Mouse (Mus musculus) cerebellum, postnatal 10 days (tissue): ENCODE measurements around the gene Sart3.
A peak's percentile ranks its signal among the peaks of the same experiment; 100 is the strongest.

Experiments
- DNase-seq, 2 experiments: peaks; one replicate each; pipeline ENCODE4 v3.0.0; 2021; ENCODE audit warnings: mixed read lengths in 2 of 2

The Sart3 gene

GRCm38 (mm10) chr5:113772450-113772895 lies at the start of gene Sart3, which contains the start of gene Iscu:
TSS of gene Sart3 (minus strand) at chr5:113772510.
TSS of gene Iscu (plus strand) at chr5:113772748.
- peak; percentile 98 for DNase-seq

DNA sequence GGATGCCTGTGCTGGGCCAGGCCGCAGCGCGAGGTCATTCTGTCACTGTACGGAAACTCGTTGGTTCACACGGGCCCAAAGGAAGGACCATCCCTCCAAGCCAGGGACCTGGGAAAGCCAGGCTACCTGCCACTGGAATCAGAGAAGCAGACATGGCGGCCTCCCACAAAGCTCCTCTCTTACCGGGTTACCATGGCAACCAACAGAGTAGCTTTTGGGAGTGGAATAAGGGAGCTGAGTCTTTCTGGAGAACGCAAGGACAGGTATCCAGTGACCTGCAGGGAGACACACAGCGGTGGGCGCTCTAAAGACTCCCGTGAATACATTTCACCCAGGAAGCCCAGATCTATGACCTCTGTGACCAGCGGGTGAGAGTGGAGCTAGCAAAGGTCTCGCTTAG lies 46.3 kb upstream of the Sart3 start:
- no peak for DNase-seq

- DNase-seq = peak; percentile 88 to 90
Observed at GRCm38 (mm10) chr5:113815638-113816152, 43.4 kb upstream of the Sart3 start.

DNA sequence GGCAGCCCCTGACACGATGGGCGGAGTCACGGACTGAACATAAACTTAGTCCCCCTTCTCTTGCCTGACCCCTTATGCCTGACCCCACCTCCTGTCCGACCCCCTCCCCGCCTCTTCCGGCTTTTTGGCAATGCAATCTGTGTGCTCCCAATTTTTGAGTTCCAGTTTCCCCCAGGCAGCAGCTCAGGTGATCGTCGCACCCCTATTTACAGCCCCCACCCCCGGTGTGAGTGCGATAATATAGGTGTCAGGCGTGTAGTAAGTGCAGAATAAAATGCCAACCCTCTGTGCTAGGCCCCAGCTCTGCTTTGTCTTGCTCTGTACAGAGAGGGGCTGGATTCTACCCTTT lies 42.7 kb upstream of the Sart3 start:
- no peak for DNase-seq

- no peak for DNase-seq
Observed at GRCm38 (mm10) chr5:113814111-113815040, 42.1 kb upstream of the Sart3 start.

GRCm38 (mm10) chr5:113813608-113814007 lies 41.3 kb upstream of the Sart3 start:
- no peak for DNase-seq

DNA sequence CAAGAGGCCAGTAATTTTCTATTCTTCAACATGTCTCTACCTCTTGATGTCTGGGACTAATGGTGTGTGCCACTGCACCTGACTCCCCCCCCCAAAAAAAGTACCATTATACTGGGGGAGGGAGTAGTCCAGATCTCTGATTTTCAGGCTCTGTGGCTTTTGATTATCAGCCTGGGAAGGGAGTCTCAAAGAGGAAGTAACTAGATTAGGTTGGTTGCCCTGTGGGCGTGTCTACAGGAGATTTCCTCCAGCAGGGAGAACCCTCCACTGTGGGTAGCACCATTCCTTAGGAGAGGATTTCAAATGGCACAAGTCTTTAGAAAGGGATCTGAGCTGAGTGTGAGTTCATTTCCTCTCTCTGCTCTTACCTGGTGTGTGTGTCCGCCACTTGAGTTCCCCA lies 40.3 kb upstream of the Sart3 start:
- no peak for DNase-seq

- DNase-seq = peak; percentile 33 to 40
Observed at GRCm38 (mm10) chr5:113811824-113812420, 39.6 kb upstream of the Sart3 start.

- DNase-seq = no peak
Observed at GRCm38 (mm10) chr5:113810111-113810510, 37.8 kb upstream of the Sart3 start.

GRCm38 (mm10) chr5:113808177-113808576 lies 35.9 kb upstream of the Sart3 start:
- no peak for DNase-seq

- DNase-seq = no peak
Observed at GRCm38 (mm10) chr5:113807712-113808111, 35.4 kb upstream of the Sart3 start.

DNA sequence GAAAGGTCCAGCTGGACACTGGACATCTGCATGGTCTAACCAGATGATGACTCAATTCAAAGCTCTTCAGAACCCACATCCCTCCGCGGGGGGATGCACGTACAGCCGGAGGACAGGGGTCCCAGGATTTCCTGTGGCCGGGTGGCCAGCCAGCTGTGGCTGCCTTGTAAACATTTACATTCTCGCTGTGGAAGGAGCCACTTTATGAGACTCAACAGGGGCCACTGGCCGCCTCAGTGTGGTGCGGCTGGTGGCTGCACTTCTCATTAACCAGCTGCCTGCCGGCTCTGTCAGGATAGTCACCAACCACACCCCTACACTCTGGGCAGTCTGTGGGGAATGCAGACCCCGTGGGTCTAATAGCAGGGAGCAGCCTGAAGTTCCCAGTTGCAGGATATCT lies 34.1 kb upstream of the Sart3 start:
- no peak for DNase-seq

DNA sequence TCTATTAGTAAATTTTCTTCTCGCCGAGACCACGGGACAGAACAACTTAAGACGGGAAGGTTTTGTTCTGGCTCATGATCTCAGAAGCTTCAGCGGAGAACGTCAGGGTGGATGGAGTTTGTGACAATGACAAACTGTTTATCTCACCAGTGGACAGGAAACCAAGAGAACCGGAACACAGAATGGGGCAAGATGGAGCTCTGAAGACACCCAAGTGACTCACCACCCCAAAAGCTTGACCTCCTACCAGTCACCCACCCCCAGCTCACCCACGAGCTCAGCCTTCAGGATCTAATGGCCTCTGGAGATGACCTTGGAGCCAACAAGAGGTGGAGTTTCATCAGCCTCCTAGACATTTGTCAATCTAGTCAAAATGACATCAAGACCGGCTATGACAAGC lies 33.0 kb upstream of the Sart3 start:
- no peak for DNase-seq

- no peak for DNase-seq
Observed at GRCm38 (mm10) chr5:113804395-113804966, 32.2 kb upstream of the Sart3 start.

DNA sequence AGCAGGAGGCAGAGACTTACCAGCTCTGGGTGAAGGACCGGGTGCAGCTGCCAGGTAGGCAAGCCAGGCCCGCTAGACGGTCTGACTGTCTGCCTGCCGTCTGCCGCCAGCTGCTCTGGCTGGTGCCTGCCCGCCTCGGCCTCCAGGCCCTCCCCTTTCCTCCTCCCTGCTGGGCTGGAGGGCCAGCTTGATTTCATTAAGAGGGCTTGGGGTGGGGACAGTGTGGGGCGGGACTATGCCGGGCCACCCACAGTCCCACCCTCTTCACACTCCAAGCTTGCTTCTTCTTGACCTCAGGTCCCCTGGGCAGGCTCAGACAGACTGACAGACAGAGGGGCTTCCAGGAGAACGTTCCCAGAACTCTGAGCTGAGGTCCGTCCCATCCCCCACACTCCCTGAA lies 28.0 kb upstream of the Sart3 start, which contains the start of gene Tmem119:
Tmem119 (minus strand) TSS at position 237 of the 400 bp plus-strand sequence.
- peak; percentile 59 to 79 for DNase-seq

DNA sequence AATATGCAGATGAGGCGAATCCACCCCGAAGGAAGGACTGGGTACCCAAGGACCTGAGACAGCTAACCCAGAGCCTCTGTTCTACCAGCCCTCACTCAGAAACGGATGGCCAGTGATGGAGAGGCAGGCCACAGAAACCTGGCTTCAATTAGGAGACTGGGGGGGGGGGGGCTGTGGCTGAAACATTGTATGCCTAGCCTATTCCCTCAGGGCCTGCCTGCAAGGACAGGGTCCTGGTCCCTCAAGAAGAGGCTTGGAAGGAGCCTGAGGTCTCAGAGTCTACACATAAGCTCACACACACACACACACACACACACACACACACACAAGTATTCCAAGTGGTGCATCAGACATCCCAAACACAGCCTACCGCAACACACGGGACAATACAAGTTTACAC lies 27.4 kb upstream of the Sart3 start:
- DNase-seq = no peak

DNA sequence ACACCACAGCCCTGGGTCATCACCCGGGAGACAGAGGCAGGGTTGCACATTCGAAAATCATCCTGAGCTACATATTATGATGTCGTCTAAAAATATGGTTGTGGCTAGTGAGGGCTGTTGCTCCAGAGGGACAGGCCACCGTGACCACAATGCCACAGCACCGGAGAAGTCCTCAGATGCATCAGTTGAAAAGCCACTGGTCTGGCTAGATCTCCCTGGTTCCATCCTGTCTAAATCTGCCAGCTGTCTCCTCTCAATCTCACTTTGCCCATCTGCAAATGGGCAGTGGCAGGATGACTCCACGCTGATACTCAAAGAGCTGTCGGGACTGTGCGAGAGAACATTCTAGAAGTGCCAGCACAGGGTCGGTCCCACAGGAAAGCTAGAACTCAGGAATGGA lies 26.2 kb upstream of the Sart3 start:
- DNase-seq = no peak

DNA sequence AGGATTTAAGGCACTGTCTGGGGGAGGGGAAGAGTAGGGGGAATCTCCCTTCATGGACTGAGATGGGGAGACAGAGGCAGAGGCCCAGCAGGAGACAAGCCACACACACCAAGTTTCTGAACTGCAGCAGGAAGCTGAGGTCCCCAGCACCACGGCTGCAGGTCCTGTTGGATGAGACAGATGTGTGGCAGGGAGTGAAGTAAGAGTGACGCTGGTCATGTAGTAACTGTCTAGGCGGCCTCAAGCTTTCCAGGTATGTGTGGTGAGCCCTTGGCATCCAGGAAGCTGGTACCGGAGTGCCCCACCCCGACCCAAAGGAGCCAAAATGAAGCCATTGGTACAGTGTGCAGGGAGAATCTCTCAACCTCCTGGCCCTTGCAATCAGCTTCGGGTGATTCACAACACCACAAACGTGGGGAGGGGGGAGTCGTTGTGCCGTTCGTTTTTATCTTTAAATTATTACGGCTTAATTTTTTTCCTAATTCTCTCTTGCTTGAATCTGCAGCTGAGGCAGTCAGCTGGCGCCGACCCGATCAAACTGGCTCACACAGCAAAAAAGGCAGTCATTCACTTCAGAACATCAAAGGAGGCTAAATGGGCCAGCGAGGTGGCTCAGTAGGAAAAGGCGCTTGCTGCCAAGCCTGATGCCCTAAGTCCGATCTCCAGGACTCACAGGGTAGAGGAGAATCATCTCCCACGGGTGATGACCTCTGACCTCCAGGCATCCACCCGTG lies 25.0 kb upstream of the Sart3 start:
- no peak for DNase-seq

DNA sequence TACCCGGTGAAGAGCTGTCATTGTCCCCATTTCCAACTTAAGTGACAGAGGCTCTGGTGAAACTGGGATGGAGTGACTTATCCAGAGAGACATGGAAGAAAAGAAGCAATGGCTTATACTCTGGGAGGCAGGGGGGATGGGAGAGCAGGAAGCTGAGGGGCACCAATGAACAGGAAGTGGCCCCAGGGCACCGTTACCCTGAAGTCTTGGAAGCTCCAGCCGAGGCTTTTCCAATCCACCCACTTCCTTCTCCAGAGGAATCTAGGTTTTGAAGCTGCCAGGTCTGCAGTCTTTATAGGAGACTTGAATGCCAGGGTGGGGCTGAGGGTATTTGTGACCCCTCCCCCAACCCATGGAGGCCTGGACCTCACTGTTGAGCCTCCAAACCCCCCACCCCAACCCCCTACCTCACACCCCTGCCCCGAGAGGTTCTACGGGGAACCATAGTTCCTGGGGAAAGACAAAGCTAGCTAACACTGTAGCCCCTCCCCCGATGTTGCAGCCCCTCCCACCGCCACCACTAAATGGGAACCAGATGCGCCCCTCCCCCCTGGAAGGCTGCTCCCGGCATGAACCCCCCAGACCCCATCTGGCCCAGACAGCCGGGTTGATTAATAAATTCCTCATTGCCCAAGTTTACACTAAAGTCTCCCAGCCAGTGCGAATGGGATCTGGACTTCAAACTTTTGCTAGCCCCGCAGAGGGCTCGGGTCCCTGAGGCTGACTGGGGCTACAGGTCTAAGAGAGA lies 24.3 kb upstream of the Sart3 start:
- peak; percentile 44 to 58 for DNase-seq

- no peak for DNase-seq
Observed at GRCm38 (mm10) chr5:113791197-113792095, 19.1 kb upstream of the Sart3 start.
